Mouse (Mus musculus) Patski (cell line): ENCODE results near the gene Lpo. TPM values are rescaled to one million over a fixed set of nuclear protein-coding genes. Genes with fewer than 3 reads are reported as not detected.
"Not testable (repeated sequence)": the region's sequence is repeated elsewhere in the genome, so short reads cannot be mapped to it uniquely, and the experiment has no call there.

Experiments used
- ATAC-seq: fragments of 100-300 bp; one replicate; pipeline ENCODE4 v1.8.0; 2021
- CTCF ChIA-PET: fragments of 350-600 bp; sonication (Branson Sonifier 250); formaldehyde crosslinking; loops from one replicate; lab custom pipeline; 2022; ENCODE audit warnings: inconsistent platforms; lab: Charles Lee
- POLR2A ChIA-PET: fragments of 350-600 bp; sonication (Branson Sonifier 250); formaldehyde crosslinking; loops from one replicate; lab custom pipeline; 2022; ENCODE audit warnings: antibody characterized with exemption, inconsistent platforms; lab: Charles Lee
- DNase-seq: peaks from one replicate; pipeline ENCODE4 v3.0.0-alpha.2; 2011; ENCODE audit warnings: low read depth, low spot score
- H3K27me3 ChIP-seq: fragments of 371-371 bp; one replicate; pipeline ENCODE4 v1.5.1; 2021
- CTCF ChIP-seq: fragments of 100-300 bp; IDR thresholded peaks from one replicate; pipeline ENCODE4 v1.5.1; 2021
- in situ Hi-C: fragments of 300-500 bp; cut with MboI; formaldehyde crosslinking; loops from 3 replicates; pipeline ENCODE4 v1.11.1; 2018; ENCODE audit warnings: low pct_unique_long_range_greater_than_20kb, mixed read lengths
- polyA plus RNA-seq: library from polyadenylated mRNA; unstranded; gene quantifications from one replicate; pipeline ENCODE4 v1.2.3, GENCODE M21; 2021

Lpo gene
- polyA plus RNA-seq = not detected

GRCm38 (mm10) chr11:87828239-87828900, at the start of gene Lpo:
Gene Lpo, minus strand, starts transcription at chr11:87828289.
- ChIA-PET CTCF (no interaction called here), POLR2A (interaction anchor here (0.6 kb wide), 1 partner anchor 12 kb away, joined by 4 read pairs; no protein-coding TSS in a partner anchor)
- ATAC-seq = no peak
- peaks cover 44% of the 10 kb centered on the region for H3K27me3 ChIP-seq
- no peak for TF ChIP-seq CTCF
- in situ Hi-C loops = no loop called here
- no peak for DNase-seq

GRCm38 (mm10) chr11:87875436-87875835, 47.3 kb upstream of the Lpo start, which contains the start of gene Epx:
Gene Epx, minus strand, starts transcription at chr11:87875536.
- peaks cover 14% of the 10 kb centered on the region for H3K27me3 ChIP-seq
- CTCF ChIA-PET = no interaction called here
- in situ Hi-C loops = no loop called here
- ATAC-seq = no peak
- POLR2A ChIA-PET = no interaction called here
- no peak for TF ChIP-seq CTCF
- DNase-seq = no peak

GRCm38 (mm10) chr11:87871766-87872165, 43.7 kb upstream of the Lpo start:
- no peak for DNase-seq
- ATAC-seq = no peak
- in situ Hi-C loops = no loop called here
- CTCF ChIA-PET = no interaction called here
- H3K27me3 ChIP-seq = peaks cover 18% of the 10 kb centered on the region
- TF ChIP-seq CTCF = no peak
- POLR2A ChIA-PET = no interaction called here

- peaks cover 25% of the 10 kb centered on the region for H3K27me3 ChIP-seq
- POLR2A ChIA-PET = interaction anchor here (0.5 kb wide), 1 partner anchor 279 kb away, joined by 3 read pairs; no protein-coding TSS in a partner anchor
- CTCF ChIA-PET = no interaction called here
- no peak for TF ChIP-seq CTCF
- no peak for DNase-seq
- no peak for ATAC-seq
- in situ Hi-C loops = no loop called here
Observed at GRCm38 (mm10) chr11:87870096-87870495, 42.0 kb upstream of the Lpo start.

- DNase-seq, ATAC-seq, in situ Hi-C loops: not testable (repeated sequence)
- ChIA-PET CTCF (interaction anchor here (0.9 to 1.0 kb wide), 2 partner anchors 9 to 60 kb away, joined by 3 read pairs; no protein-coding TSS in a partner anchor), POLR2A (interaction anchor here (0.6 kb wide), 1 partner anchor 71 kb away, joined by 3 read pairs; no protein-coding TSS in a partner anchor)
- H3K27me3 ChIP-seq = peaks cover 25% of the 10 kb centered on the region
Observed at GRCm38 (mm10) chr11:87866891-87867290, 38.8 kb upstream of the Lpo start.

GRCm38 (mm10) chr11:87862805-87863204, 34.7 kb upstream of the Lpo start:
- no peak for TF ChIP-seq CTCF
- ChIA-PET CTCF (no interaction called here), POLR2A (interaction anchor here (0.6 kb wide), 1 partner anchor 80 kb away, joined by 3 read pairs; no protein-coding TSS in a partner anchor)
- peaks cover 23% of the 10 kb centered on the region for H3K27me3 ChIP-seq
- ATAC-seq (no peak), DNase-seq (no peak)
- in situ Hi-C loops = no loop called here

- ATAC-seq = no peak
- no peak for TF ChIP-seq CTCF
- ChIA-PET CTCF (no interaction called here), POLR2A (no interaction called here)
- in situ Hi-C loops = no loop called here
- DNase-seq = no peak
- H3K27me3 ChIP-seq = peaks cover 19% of the 10 kb centered on the region
Observed at GRCm38 (mm10) chr11:87860426-87860825, 32.3 kb upstream of the Lpo start.

- in situ Hi-C loops = no loop called here
- H3K27me3 ChIP-seq = peaks cover 14% of the 10 kb centered on the region
- CTCF ChIA-PET = no interaction called here
- DNase-seq (no peak), ATAC-seq (no peak)
- no peak for TF ChIP-seq CTCF
- POLR2A ChIA-PET = no interaction called here
Observed at GRCm38 (mm10) chr11:87859273-87859672, 31.2 kb upstream of the Lpo start.

GRCm38 (mm10) chr11:87854550-87854949, 26.5 kb upstream of the Lpo start:
- DNase-seq (no peak), ATAC-seq (no peak)
- ChIA-PET CTCF (no interaction called here), POLR2A (no interaction called here)
- TF ChIP-seq CTCF = no peak
- in situ Hi-C loops = no loop called here
- H3K27me3 ChIP-seq = no peaks in the 10 kb centered on the region

- ChIA-PET POLR2A (no interaction called here), CTCF (no interaction called here)
- no peak for DNase-seq
- ATAC-seq = no peak
- no peaks in the 10 kb centered on the region for H3K27me3 ChIP-seq
- TF ChIP-seq CTCF = no peak
- in situ Hi-C loops = no loop called here
Observed at GRCm38 (mm10) chr11:87853597-87853954, 25.5 kb upstream of the Lpo start.

GRCm38 (mm10) chr11:87852690-87853596, 24.9 kb upstream of the Lpo start, which contains the start of gene Mks1:
Gene Mks1, plus strand, starts transcription at chr11:87853215.
- in situ Hi-C loops = no loop called here
- ChIA-PET POLR2A (no interaction called here), CTCF (no interaction called here)
- ATAC-seq (peak; percentile 67), DNase-seq (no peak)
- H3K27me3 ChIP-seq = no peaks in the 10 kb centered on the region
- no peak for TF ChIP-seq CTCF
